Mouse (Mus musculus): ENCODE data around the gene Txndc11. TPM values are rescaled to one million over a fixed set of nuclear protein-coding genes. Genes with fewer than 3 reads are reported as not detected.

Txndc11 gene
- polyA plus RNA-seq, 1 experiment from 2014 or later, result 32.3 TPM

DNA sequence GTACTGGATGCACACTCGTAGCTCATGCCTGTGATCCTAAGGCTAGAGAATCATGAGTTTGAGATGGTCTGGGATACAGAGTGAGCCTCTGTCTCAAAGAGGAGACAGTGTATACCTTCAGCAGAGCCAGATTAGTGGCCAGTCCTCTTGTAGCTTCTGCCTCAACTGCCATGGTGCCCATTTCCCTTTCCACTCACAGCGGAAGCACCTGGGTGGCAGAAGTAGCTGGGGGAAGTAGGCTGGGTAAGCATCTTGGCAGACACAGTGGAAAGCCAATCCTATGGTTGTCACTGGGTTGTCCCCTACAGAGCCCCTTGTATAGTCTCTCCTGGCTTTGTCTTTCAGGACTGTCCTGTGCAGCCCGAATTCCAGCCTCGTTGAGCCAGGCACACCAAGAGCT, 62.6 kb downstream of the Txndc11 start:
- 90% methylated on average over 4 of the region's 4 CpGs for WGBS
- H3K4me1 ChIP-seq, result peaks cover 38% of the 10 kb centered on the region
- no peaks in the 10 kb centered on the region for H3K9me3 ChIP-seq
- H3K9ac ChIP-seq, result no peak overlapping the region
- no peak overlapping the region for H3K4me3 ChIP-seq
- no peak for ATAC-seq (ENCODE audit: borderline replicate concordance, extremely low read depth, low FRiP score, low TSS enrichment)
- H3K27me3 ChIP-seq, result no peaks in the 10 kb centered on the region
- H3K4me2 ChIP-seq, result no peak overlapping the region
- H3K27ac ChIP-seq, result no peak overlapping the region
- peaks cover 47% of the 10 kb centered on the region for H3K36me3 ChIP-seq

- no peak for ATAC-seq (ENCODE audit: borderline replicate concordance, extremely low read depth, low FRiP score, low TSS enrichment)
Observed at GRCm38 (mm10) chr16:11071176-11071575, 63.3 kb downstream of the Txndc11 start.

GRCm38 (mm10) chr16:11069710-11070420, 64.6 kb downstream of the Txndc11 start:
- no peak overlapping the region for H3K4me3 ChIP-seq
- H3K4me2 ChIP-seq, result peak overlapping the region; percentile 22
- peaks cover 30% of the 10 kb centered on the region for H3K36me3 ChIP-seq
- ATAC-seq (ENCODE audit: borderline replicate concordance, extremely low read depth, low FRiP score, low TSS enrichment), result no peak
- WGBS, result 49% methylated on average over 7 of the region's 7 CpGs
- peaks cover 44% of the 10 kb centered on the region for H3K4me1 ChIP-seq
- no peaks in the 10 kb centered on the region for H3K27me3 ChIP-seq
- H3K9me3 ChIP-seq, result no peaks in the 10 kb centered on the region
- H3K9ac ChIP-seq, result no peak overlapping the region
- H3K27ac ChIP-seq, result peak overlapping the region; percentile 39

More at GRCm38 (mm10) chr16:11071176-11071575, 63.3 kb downstream of the Txndc11 start:
- Histone ChIP-seq H3K27ac (no peak overlapping the region), H3K4me2 (no peak overlapping the region), H3K4me1 (peaks cover 38% of the 10 kb centered on the region), H3K27me3 (no peaks in the 10 kb centered on the region), H3K9me3 (no peaks in the 10 kb centered on the region), H3K4me3 (no peak overlapping the region), H3K36me3 (peaks cover 42% of the 10 kb centered on the region), H3K9ac (no peak overlapping the region)
- WGBS, result 80% methylated on average over 5 of the region's 5 CpGs

- Histone ChIP-seq H3K4me1 (peaks cover 46% of the 10 kb centered on the region), H3K4me2 (peak overlapping the region; percentile 22), H3K4me3 (no peak overlapping the region), H3K36me3 (peaks cover 24% of the 10 kb centered on the region), H3K9ac (no peak overlapping the region), H3K9me3 (no peaks in the 10 kb centered on the region), H3K27me3 (no peaks in the 10 kb centered on the region), H3K27ac (peak overlapping the region; percentile 39)
- WGBS, result 58% methylated on average over 6 of the region's 6 CpGs
- ATAC-seq (ENCODE audit: borderline replicate concordance, extremely low read depth, low FRiP score, low TSS enrichment), result no peak
Observed at GRCm38 (mm10) chr16:11069271-11069670, 65.2 kb downstream of the Txndc11 start.

GRCm38 (mm10) chr16:11068666-11069065, 65.8 kb downstream of the Txndc11 start:
- no peaks in the 10 kb centered on the region for H3K9me3 ChIP-seq
- no peak for ATAC-seq (ENCODE audit: borderline replicate concordance, extremely low read depth, low FRiP score, low TSS enrichment)
- H3K9ac ChIP-seq, result no peak overlapping the region
- H3K27me3 ChIP-seq, result no peaks in the 10 kb centered on the region
- no peak overlapping the region for H3K4me3 ChIP-seq
- H3K36me3 ChIP-seq, result peaks cover 18% of the 10 kb centered on the region
- H3K4me2 ChIP-seq, result peak overlapping the region; percentile 69; the same call in 1 of the 2 replicates
- H3K4me1 ChIP-seq, result peaks cover 50% of the 10 kb centered on the region
- WGBS, result 82% methylated on average over 3 of the region's 3 CpGs
- peak overlapping the region; percentile 39; the same call in 1 of the 2 replicates for H3K27ac ChIP-seq

DNA sequence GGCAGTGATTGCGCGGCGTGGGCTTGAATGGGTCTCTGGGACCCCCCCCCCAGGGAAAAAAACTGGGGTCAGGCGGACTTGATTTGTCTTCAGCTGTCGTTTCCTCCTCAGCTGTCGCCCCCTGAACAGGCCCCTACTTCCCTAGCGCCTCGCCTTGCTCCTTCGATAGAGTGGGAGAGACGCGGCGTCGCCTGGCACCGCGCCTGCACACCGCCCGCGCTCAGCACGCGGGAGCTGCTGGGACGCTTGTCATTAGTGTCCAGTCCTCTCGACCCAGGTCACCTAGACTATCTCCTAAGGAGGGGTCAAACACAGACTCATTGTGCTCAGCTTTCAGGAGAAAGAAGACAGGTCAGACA, 67.6 kb downstream of the Txndc11 start:
- peak; percentile 26; the same call in 1 of the 2 replicates for ATAC-seq (ENCODE audit: borderline replicate concordance, extremely low read depth, low FRiP score, low TSS enrichment)
- peak overlapping the region; percentile 69 for H3K4me2 ChIP-seq

GRCm38 (mm10) chr16:11066029-11066832, 68.2 kb downstream of the Txndc11 start, which contains the start of gene Litaf:
Litaf (minus strand) TSS chr16:11066157.
- Histone ChIP-seq H3K27ac (peak within 1 kb of the TSS; percentile 94), H3K9ac (peak within 1 kb of the TSS; percentile 88), H3K4me3 (peak within 1 kb of the TSS; percentile 81), H3K4me1 (peaks cover 63% of the 10 kb centered on the region), H3K27me3 (no peaks in the 10 kb centered on the region), H3K4me2 (peak within 1 kb of the TSS; percentile 69), H3K9me3 (no peaks in the 10 kb centered on the region), H3K36me3 (0 out of 2 replicates have a peak, but pooled peaks cover 3% of the 10 kb centered on the region)
- ATAC-seq (ENCODE audit: borderline replicate concordance, extremely low read depth, low FRiP score, low TSS enrichment), result peak; percentile 98
- 0% methylated on average over 68 of the region's 78 CpGs for WGBS

More for the DNA sequence above, 67.6 kb downstream of the Txndc11 start:
- peaks cover 63% of the 10 kb centered on the region for H3K4me1 ChIP-seq
- no peaks in the 10 kb centered on the region for H3K27me3 ChIP-seq
- H3K9ac ChIP-seq, result peak overlapping the region; percentile 88
- H3K4me3 ChIP-seq, result peak overlapping the region; percentile 81
- peak overlapping the region; percentile 94 for H3K27ac ChIP-seq
- H3K9me3 ChIP-seq, result no peaks in the 10 kb centered on the region
- 2% methylated on average over 22 of the region's 22 CpGs for WGBS
- 0 out of 2 replicates have a peak, but pooled peaks cover 3% of the 10 kb centered on the region for H3K36me3 ChIP-seq

GRCm38 (mm10) chr16:11065431-11065830, 69.0 kb downstream of the Txndc11 start:
- peak overlapping the region; percentile 49 for H3K9ac ChIP-seq
- H3K4me2 ChIP-seq, result peak overlapping the region; percentile 56
- no peaks in the 10 kb centered on the region for H3K36me3 ChIP-seq
- H3K9me3 ChIP-seq, result no peaks in the 10 kb centered on the region
- H3K4me3 ChIP-seq, result peak overlapping the region; percentile 81
- H3K4me1 ChIP-seq, result peaks cover 59% of the 10 kb centered on the region
- no peak for ATAC-seq (ENCODE audit: borderline replicate concordance, extremely low read depth, low FRiP score, low TSS enrichment)
- H3K27ac ChIP-seq, result peak overlapping the region; percentile 31; the same call in 1 of the 2 replicates
- no peaks in the 10 kb centered on the region for H3K27me3 ChIP-seq
- 49% methylated on average over 5 of the region's 5 CpGs for WGBS

GRCm38 (mm10) chr16:11064742-11065141, 69.7 kb downstream of the Txndc11 start:
- H3K36me3 ChIP-seq, result no peaks in the 10 kb centered on the region
- WGBS, result 82% methylated on average over 6 of the region's 6 CpGs
- H3K27ac ChIP-seq, result peak overlapping the region; percentile 20; the same call in 1 of the 2 replicates
- H3K9me3 ChIP-seq, result no peaks in the 10 kb centered on the region
- H3K9ac ChIP-seq, result no peak overlapping the region
- no peak overlapping the region for H3K4me3 ChIP-seq
- H3K4me1 ChIP-seq, result peaks cover 52% of the 10 kb centered on the region
- ATAC-seq (ENCODE audit: borderline replicate concordance, extremely low read depth, low FRiP score, low TSS enrichment), result no peak
- no peaks in the 10 kb centered on the region for H3K27me3 ChIP-seq
- no peak overlapping the region for H3K4me2 ChIP-seq

GRCm38 (mm10) chr16:11064341-11064740, 70.1 kb downstream of the Txndc11 start:
- no peak overlapping the region for H3K4me3 ChIP-seq
- no peaks in the 10 kb centered on the region for H3K36me3 ChIP-seq
- no peaks in the 10 kb centered on the region for H3K27me3 ChIP-seq
- ATAC-seq (ENCODE audit: borderline replicate concordance, extremely low read depth, low FRiP score, low TSS enrichment), result no peak
- no peak overlapping the region for H3K27ac ChIP-seq
- no peak overlapping the region for H3K9ac ChIP-seq
- H3K4me2 ChIP-seq, result no peak overlapping the region
- peaks cover 48% of the 10 kb centered on the region for H3K4me1 ChIP-seq
- 85% methylated on average over 4 of the region's 4 CpGs for WGBS
- H3K9me3 ChIP-seq, result no peaks in the 10 kb centered on the region

GRCm38 (mm10) chr16:11062794-11063721, 71.4 kb downstream of the Txndc11 start:
- peak overlapping the region; percentile 22; the same call in 1 of the 2 replicates for H3K4me2 ChIP-seq
- WGBS, result 28% methylated on average over 13 of the region's 13 CpGs
- no peaks in the 10 kb centered on the region for H3K9me3 ChIP-seq
- peaks cover 35% of the 10 kb centered on the region for H3K4me1 ChIP-seq
- H3K27me3 ChIP-seq, result no peaks in the 10 kb centered on the region
- H3K27ac ChIP-seq, result peak overlapping the region; percentile 81
- no peak overlapping the region for H3K4me3 ChIP-seq
- ATAC-seq (ENCODE audit: borderline replicate concordance, extremely low read depth, low FRiP score, low TSS enrichment), result peak; percentile 68
- H3K36me3 ChIP-seq, result no peaks in the 10 kb centered on the region
- peak overlapping the region; percentile 3; the same call in 1 of the 2 replicates for H3K9ac ChIP-seq
